Mouse (Mus musculus) gastrocnemius, adult 2 months (tissue): Measurements from ENCODE around the gene Cyp26b1. TPM values are rescaled to one million over a fixed set of nuclear protein-coding genes. Genes with fewer than 3 reads are reported as not detected.

Source experiments
- DNase-seq: peaks from one replicate; pipeline ENCODE4 v3.0.0; 2022
- H3K27ac ChIP-seq: fragments of 200-600 bp; 2 replicates; pipeline ENCODE4 v1.8.1; 2022; ENCODE audit warnings: mild to moderate bottlenecking
- H3K4me3 ChIP-seq: fragments of 200-600 bp; 2 replicates; pipeline ENCODE4 v1.8.1; 2022; ENCODE audit warnings: mild to moderate bottlenecking, moderate library complexity
- CTCF ChIP-seq: fragments of 200-600 bp; IDR thresholded peaks from 2 replicates; pipeline ENCODE4 v1.8.1; 2022; ENCODE audit warnings: antibody characterized with exemption, mild to moderate bottlenecking, moderate library complexity
- intact Hi-C: fragments of 180-260 bp; cut with DNase I; formaldehyde crosslinking; loops from one replicate; pipeline ENCODE4 v1.15.1; 2025
- total RNA-seq, 2 experiments: library from RNA; stranded (reverse); gene quantifications; 2 replicates each; pipeline ENCODE4 v1.2.3; 2021

Cyp26b1 gene
- total RNA-seq, 2 experiments from 2014 or later: 7.1 to 18.9 TPM

DNA sequence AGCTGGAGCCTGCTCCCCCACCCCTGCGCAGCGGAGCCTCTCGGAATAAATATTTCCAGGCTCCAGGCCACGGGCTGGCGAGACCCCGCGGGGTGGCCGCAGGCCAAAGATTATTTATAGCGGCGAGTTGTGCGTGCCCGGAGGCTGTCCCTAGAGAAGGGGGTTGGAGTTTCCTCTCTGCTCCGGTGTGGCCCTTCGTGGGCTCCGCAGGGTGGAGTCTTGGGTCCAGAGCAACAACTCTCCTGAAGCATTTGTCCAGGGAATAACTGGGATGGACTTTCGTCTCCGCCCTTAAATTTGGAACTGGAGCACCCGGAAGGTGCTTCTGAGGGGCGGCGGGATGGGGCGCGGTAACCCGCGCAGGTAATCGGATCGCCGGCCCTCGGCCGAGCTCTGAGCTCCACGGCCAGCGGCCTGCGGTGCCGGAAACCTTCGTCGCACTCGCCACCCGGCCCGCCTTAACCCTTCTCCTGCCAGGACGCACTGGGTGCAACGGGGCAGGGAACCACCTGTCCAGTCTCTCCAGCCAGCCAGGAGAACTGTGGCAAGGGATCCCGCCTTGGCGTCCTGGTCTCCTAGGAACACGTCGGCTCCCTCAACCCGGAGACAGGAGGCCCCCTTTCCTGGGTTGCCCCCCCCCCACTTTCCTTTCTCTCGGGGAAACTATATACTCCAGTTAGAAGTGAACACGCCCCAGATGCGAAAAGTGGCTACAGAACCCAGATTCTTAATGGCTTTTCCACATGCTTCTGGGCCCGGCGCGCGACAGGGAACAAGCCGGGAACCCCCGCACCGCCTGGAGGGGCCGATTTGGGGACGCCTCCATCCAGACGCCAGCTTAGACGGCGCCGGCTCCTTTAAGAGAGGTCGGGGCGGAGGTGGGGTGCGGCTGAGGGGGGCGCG is 8.7 kb downstream of the Cyp26b1 start:
- H3K4me3 ChIP-seq: peak overlapping the region; percentile 78
- TF ChIP-seq CTCF: no peak
- DNase-seq: peak; percentile 88
- intact Hi-C loops: loop anchor here (5.0 kb wide), 1 partner anchor 323 kb away; no protein-coding TSS in a partner anchor
- H3K27ac ChIP-seq: peak overlapping the region; percentile 68

DNA sequence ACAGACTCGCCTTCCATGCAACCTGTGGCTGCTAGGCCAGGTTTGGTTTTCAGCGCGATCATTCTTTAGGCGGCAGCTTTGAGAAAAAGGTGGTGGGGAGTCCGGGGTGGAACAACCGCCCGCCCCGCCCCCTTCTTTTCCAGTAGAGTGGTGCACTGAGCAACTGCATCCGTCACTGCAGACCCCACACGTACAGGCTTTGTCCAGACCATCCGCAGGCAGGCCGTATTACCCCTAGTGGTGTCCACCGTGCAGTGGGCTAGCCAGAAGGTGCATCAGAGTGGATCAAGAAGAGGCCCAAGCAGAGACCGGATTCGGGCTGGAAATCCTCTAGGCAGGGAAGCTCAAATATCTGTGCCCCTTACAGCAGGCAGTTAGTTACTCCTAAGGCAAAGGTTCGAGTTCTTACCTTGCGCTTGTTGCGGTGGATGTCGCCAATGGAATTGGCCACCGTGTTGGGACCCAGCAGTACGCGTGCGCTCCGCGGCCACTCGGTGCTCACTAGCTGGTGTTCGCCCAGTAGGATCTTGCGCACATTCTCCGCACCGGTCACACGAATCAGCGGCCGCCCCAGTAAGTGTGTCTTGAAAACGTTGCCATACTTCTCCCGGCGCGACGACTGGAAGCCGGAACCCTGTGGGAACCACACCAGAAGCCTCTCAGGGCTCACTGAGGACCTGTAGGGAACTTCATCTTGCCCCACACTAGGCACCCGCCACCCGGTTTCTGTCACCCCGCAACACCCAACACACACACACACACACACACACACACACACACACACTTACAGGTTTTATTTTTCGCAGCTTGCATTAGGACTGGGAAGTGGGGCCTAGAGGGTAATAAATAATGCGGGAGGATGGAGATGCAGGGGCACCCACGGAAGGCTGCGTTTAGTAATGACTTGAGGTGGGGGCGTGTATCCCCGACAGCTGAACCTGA is 9.6 kb downstream of the Cyp26b1 start:
- TF ChIP-seq CTCF: no peak
- H3K27ac ChIP-seq: peak overlapping the region; percentile 68
- peak overlapping the region; percentile 78 for H3K4me3 ChIP-seq
- intact Hi-C loops: loop anchor here (5.0 kb wide), 1 partner anchor 322 kb away; no protein-coding TSS in a partner anchor
- peak; percentile 45 for DNase-seq

DNA sequence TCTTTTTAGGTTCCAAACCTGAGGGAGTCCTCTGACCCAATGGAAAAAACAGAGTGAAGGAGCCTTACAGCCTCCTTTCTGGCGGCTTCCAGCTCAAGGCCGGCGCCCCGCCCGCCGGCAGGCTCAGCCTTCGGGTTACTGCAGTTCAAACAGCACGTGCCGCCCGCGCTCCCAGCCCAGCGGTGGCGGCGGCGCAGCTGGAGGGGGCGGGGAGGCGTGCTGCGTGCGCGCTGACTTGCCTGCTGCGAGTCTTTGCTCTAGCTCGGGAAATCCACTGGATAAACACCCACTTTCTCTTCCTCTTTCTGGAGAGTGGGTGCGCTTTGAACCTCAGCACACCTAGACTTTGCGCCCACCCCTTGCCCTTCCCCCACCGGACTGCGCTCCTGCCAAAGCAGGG is 10.3 kb downstream of the Cyp26b1 start:
- peak overlapping the region; percentile 44; the same call in 1 of the 2 replicates for H3K27ac ChIP-seq
- intact Hi-C loops: loop anchor here (5.0 kb wide), 1 partner anchor 321 kb away; no protein-coding TSS in a partner anchor
- peak overlapping the region; percentile 78 for H3K4me3 ChIP-seq
- TF ChIP-seq CTCF: no peak
- peak; percentile 90 for DNase-seq

DNA sequence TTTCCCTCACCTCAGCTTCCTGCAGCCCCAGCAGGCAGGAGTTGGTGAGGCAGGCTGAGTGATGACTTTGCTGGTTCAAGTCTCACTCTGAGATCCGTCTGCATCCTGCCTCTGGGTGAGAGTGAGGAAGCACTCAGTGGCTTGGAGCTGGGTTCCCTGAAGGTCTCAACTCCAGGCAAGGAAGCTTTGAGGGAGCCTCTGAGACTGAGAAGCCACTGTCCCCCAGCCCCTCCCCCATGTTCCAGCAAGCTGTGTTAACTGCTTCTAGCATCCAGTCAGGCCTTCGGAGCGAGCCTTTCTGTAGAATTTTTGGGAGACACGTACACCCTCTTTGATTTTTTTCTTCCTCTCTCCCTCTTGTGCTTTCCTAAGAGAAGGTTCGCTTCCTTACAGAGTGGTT is 10.9 kb downstream of the Cyp26b1 start:
- Histone ChIP-seq H3K27ac (peak overlapping the region; percentile 32; the same call in 1 of the 2 replicates), H3K4me3 (no peak overlapping the region; the same call in 1 of the 2 replicates)
- no peak for TF ChIP-seq CTCF
- intact Hi-C loops: loop anchor here (5.0 kb wide), 1 partner anchor 321 kb away; no protein-coding TSS in a partner anchor
- DNase-seq: no peak

DNA sequence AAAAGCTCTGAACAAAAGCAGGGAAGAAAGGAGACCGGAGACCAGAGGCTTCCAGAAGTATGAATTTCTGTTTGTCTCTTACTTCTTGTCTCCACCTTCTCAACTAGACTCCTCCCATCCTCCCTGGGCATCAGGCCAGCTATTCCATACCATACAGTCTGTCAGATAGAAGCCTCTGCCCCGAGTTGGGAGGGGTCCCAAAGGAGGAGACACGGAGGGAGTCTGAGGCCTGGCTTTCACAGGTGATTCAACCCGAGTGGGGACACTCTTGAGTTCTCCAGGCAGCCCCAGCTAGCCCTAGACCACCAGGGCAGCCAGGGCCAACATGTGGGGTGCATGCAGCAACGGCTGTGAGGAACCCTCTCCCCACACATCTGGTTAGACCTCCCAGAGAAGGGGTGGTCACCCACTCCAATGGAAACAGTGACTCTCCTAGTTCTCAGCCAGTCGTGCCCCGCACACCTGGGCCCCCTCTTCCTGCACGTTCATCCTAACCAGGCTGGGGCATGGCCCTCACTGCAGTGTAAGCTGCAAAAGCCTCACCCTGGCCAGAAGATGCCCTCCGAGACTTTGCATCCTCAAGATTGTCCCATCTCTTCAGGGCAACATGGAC is 11.8 kb downstream of the Cyp26b1 start:
- intact Hi-C loops: loop anchor here (5.0 kb wide), 1 partner anchor 320 kb away; no protein-coding TSS in a partner anchor
- no peak for TF ChIP-seq CTCF
- DNase-seq: no peak
- H3K27ac ChIP-seq: no peak overlapping the region
- H3K4me3 ChIP-seq: no peak overlapping the region

DNA sequence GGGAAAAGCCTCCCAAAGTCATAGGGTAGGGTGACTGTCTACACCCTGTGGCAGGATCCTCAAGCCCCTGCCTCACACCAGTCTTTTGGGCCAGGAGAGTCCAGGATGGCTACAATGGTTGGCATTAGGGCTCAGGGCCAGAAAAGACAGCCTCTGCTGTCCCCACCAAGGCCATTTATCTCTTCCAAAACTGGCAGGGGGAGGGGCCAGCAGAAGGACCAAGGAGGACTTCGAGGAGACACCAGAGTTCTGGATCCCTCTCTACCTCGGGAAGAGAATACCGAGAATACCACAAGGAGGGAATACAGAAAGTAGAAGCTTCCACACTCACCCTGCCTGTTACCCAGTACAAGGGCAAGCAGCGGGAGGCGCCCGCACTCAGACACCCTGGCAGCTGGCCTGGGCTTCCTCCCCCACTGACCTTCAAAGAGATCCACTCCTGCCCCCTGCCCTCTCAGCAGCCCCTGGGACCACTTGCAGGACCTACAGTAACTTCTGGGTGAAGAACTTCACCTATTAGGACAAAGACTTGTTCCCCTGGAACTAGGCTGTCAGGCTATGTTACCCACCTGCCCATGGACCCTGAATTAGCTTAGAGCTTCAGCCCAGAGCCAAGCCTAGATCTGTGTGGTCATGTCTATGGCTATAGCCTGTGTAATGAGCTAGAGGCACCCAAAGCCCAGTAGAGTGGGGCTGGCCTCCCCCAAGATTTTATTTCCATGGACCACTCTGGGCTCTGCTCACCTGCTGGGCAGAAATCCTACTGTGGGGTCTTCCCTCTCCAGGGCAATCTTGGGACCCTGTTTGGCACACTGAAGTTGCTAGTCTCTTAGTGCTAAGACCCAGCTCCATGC is 12.5 kb downstream of the Cyp26b1 start:
- intact Hi-C loops: loop anchor here (5.0 kb wide), 1 partner anchor 319 kb away; no protein-coding TSS in a partner anchor
- TF ChIP-seq CTCF: no peak
- Histone ChIP-seq H3K4me3 (no peak overlapping the region), H3K27ac (no peak overlapping the region)
- no peak for DNase-seq

DNA sequence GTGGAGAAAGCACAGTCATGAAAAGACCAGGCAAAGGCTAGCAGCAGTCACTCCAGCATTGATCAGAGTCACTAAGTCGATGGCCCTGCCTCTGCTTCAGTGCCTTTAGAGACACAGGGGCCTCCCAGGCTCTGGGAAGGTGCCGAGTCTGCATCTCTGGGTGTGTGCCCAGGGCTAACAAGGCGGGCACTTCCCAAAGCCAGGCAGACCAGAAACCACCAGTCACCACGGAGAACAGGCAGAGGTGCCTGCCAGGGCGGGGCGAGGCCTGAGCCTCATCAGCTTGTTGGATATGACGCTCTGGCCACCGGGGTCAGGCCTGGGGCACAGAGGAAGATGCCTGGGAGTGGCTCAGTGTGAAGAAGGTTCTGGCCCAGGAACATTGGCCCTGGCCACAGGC is 14.2 kb downstream of the Cyp26b1 start:
- H3K27ac ChIP-seq: no peak overlapping the region
- H3K4me3 ChIP-seq: no peak overlapping the region
- TF ChIP-seq CTCF: no peak
- no peak for DNase-seq
- intact Hi-C loops: no loop called here

DNA sequence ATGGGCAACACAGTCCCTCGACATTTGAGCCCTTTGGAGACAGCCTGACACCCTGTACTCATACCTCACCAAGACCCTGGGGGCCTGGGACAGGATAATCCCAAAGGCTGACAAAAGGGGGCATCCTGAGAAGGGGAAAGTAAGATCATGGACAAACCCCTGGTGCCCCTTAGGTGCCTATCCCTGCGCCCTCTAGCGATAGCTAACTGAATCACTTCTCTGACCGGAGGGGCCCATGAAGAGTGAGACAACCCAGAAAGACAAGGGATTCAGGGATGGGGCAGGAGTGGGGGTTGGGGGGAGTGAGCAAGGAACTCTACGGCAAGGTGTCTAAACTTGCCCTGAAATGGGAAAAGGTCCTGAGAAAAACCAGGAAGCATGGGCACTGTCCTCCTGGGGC is 14.8 kb downstream of the Cyp26b1 start:
- H3K4me3 ChIP-seq: no peak overlapping the region
- peak; percentile 73 for TF ChIP-seq CTCF
- no peak overlapping the region for H3K27ac ChIP-seq
- intact Hi-C loops: no loop called here
- no peak for DNase-seq

DNA sequence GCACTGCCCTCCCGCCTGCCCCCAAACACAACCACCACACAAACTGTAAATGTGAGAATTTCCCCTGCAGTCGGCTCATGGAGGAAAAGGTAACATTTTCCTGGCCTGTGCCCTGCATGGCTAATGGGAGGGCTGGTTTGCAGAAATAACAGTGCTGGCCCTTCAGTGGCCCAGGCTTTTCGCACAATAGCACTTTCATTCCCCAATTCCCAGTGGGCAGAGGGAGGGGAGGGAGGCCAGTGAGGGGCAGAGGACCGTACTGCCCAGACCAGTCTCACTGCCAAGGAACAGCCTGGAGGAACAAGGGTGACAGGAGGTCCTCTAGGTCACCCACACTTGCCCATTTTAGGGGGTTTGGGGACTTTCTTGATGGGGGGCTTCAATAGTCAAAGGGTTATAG is 15.8 kb downstream of the Cyp26b1 start:
- no peak overlapping the region for H3K27ac ChIP-seq
- no peak for DNase-seq
- TF ChIP-seq CTCF: no peak
- intact Hi-C loops: no loop called here
- H3K4me3 ChIP-seq: no peak overlapping the region

DNA sequence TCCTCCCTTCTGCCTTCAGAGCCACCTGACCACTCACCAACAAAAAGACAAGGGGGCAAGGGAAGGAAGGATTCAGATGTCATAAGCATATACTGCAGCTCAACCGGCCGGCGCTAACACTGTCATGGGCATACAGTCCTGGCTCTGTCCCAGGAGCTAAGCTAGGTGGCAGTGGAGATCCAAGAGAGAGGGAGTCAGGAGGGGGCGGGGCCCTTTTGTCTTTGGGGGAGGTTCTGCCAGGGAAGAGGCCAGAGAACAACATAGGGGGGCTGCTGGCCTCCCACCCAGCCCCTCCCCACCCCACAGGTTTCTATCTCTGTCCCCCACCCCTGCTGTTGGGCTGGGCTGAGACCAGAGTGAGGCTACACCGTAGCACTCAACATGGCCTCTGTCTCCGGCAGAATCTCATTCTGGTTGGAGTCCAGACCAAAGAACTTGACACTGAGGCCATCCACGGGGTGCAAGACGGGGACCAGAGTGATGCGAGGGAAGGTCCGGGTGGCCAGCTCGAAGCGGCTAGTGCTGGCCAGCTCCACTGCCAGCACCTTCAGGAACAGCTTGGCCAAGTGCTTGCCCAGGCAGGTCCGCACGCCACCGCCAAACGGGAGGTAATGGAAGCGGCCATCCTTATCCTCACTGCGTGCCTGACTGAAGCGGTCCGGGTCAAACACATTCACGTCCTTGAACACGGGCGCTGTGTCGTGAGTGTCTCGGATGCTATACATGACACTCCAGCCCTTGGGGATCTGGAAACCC is 19.6 kb downstream of the Cyp26b1 start:
- TF ChIP-seq CTCF: no peak
- no peak for DNase-seq
- H3K4me3 ChIP-seq: no peak overlapping the region
- intact Hi-C loops: no loop called here
- H3K27ac ChIP-seq: no peak overlapping the region

DNA sequence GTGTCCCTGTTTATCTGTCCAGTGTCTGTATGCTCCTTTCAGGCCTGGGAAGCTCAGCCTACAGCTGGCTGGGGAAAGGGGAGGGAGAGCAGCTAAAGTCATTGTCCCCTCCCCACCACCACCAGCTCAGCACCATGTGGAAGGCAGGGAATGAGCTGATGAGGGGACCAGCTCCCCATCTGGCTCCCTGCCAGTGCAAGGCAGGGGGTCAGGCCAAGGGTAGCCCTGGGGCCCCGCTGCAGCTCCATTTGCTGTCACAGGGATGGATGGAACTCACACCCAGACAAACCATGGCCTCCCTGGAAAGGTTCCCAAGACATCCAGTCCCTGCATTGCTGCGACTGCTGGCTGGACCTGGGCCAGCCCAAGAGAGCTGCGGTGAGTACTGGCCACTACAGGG is 23.7 kb downstream of the Cyp26b1 start:
- intact Hi-C loops: no loop called here
- Histone ChIP-seq H3K4me3 (no peak overlapping the region), H3K27ac (no peak overlapping the region)
- no peak for TF ChIP-seq CTCF
- no peak for DNase-seq
